Mouse (Mus musculus) hindbrain, embryonic 15.5 days (tissue): ENCODE data around the gene Dclk3. TPM values are rescaled to one million over a fixed set of nuclear protein-coding genes. Genes with fewer than 3 reads are reported as not detected.

Experiments
- ATAC-seq: fragments of 200-750 bp; cut with Nextera tagmentation; 2 replicates; pipeline ENCODE4 v1.8.0; 2017; ENCODE audit warnings: low read depth, moderate number of reproducible peaks, moderate TSS enrichment; ENCODE audit not compliant: low FRiP score
- H3K27ac ChIP-seq: fragments of 300-500 bp; sonication (generic); replicated peaks from 2 replicates; pipeline ENCODE4 v1.5.1; 2015; ENCODE audit warnings: mild to moderate bottlenecking, inconsistent platforms
- H3K27me3 ChIP-seq: fragments of 300-500 bp; sonication (generic); 2 replicates; pipeline ENCODE4 v1.6.1; 2015; ENCODE audit warnings: control low read depth, inconsistent platforms
- H3K36me3 ChIP-seq: fragments of 300-500 bp; sonication (generic); 2 replicates; pipeline ENCODE4 v1.6.1; 2015; ENCODE audit warnings: control low read depth, inconsistent platforms
- H3K4me1 ChIP-seq: fragments of 300-500 bp; sonication (generic); replicated peaks from 2 replicates; pipeline ENCODE4 v1.6.1; 2015; ENCODE audit warnings: control low read depth, inconsistent platforms
- H3K4me2 ChIP-seq: fragments of 300-500 bp; sonication (generic); 2 replicates; pipeline ENCODE4 v1.6.1; 2015; ENCODE audit warnings: moderate library complexity, mild to moderate bottlenecking, inconsistent platforms
- H3K4me3 ChIP-seq: fragments of 300-500 bp; sonication (generic); 2 replicates; pipeline ENCODE4 v1.5.1; 2015; ENCODE audit warnings: mild to moderate bottlenecking, inconsistent platforms
- H3K9ac ChIP-seq: fragments of 300-500 bp; sonication (generic); 2 replicates; pipeline ENCODE4 v1.6.1; 2015; ENCODE audit warnings: inconsistent platforms
- H3K9me3 ChIP-seq: fragments of 300-500 bp; sonication (generic); 2 replicates; pipeline ENCODE4 v1.6.1; 2016; ENCODE audit warnings: control low read depth, inconsistent platforms
- WGBS: fragments of 180-500 bp; shearing (Covaris S2); methylation state at CpG from one replicate; pipeline ENCODE4 v1.1.7; 2015; 5-methylcytosine and 5-hydroxymethylcytosine counted together
- polyA plus RNA-seq: library from polyadenylated mRNA; unstranded; fragments of >200 nt; fragmentation: Nextera tagmentation; extraction: Ambion mirVana; gene quantifications from 2 replicates; pipeline ENCODE4 v1.2.1, GENCODE M21; 2015

Dclk3 gene
- polyA plus RNA-seq, 1 experiment from 2014 or later: 7.6 TPM

DNA sequence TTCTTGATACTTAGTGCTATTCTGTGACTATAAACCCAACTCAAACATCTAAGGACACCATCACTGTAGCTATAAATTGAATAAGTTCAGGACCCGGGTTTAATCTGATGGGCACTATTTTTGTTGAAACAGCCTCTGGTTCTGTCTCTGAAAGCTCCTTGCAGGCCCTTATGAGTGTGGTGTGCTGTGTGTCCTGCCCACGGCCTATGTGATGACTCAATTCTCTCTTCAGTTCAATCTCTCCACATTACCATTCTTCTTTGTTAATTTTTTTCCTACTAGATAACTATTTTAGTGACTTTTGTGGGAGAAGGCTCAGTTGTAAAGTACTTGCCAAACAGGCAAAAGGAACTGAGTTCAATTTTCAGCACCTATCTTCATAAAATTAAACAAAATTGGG, 7.3 kb downstream of the Dclk3 start:
- no peak overlapping the region for H3K9ac ChIP-seq
- H3K4me2 ChIP-seq: no peak overlapping the region
- no peak overlapping the region for H3K4me3 ChIP-seq
- H3K9me3 ChIP-seq: no peaks in the 10 kb centered on the region
- no peak overlapping the region for H3K27ac ChIP-seq
- H3K4me1 ChIP-seq: no peaks in the 10 kb centered on the region
- no peaks in the 10 kb centered on the region for H3K27me3 ChIP-seq
- no peaks in the 10 kb centered on the region for H3K36me3 ChIP-seq
- 93% methylated on average over 2 of the region's 2 CpGs for WGBS
- ATAC-seq: no peak

DNA sequence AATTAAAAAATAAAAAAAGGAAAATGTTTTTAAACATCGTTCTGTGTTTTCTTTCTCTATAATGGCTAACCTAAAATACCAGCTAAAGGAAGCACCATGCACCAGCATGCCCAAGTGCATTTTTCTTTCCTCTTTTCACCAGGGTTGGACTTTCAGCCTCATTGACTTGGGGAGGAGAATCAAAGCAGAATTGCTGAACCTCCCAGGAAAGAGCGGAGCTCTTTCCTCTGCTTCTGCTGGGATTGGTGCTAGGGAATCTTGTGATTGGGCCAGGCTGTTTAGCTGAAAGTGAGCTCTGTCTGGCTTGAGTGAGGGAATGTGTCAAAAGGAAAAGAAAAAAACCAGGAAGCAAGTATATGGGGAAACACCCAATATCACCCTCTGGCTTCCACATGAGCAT, 10.1 kb downstream of the Dclk3 start:
- no peak for ATAC-seq
- no peaks in the 10 kb centered on the region for H3K9me3 ChIP-seq
- H3K4me1 ChIP-seq: no peaks in the 10 kb centered on the region
- no peak overlapping the region for H3K9ac ChIP-seq
- WGBS: 87% methylated on average over 2 of the region's 2 CpGs
- H3K27ac ChIP-seq: no peak overlapping the region
- H3K4me2 ChIP-seq: no peak overlapping the region
- H3K27me3 ChIP-seq: no peaks in the 10 kb centered on the region
- H3K36me3 ChIP-seq: no peaks in the 10 kb centered on the region
- H3K4me3 ChIP-seq: no peak overlapping the region

- H3K4me1 ChIP-seq: no peaks in the 10 kb centered on the region
- H3K27ac ChIP-seq: no peak overlapping the region
- 87% methylated on average over 5 of the region's 5 CpGs for WGBS
- no peak overlapping the region for H3K9ac ChIP-seq
- H3K27me3 ChIP-seq: no peaks in the 10 kb centered on the region
- H3K4me3 ChIP-seq: no peak overlapping the region
- no peak overlapping the region for H3K4me2 ChIP-seq
- no peaks in the 10 kb centered on the region for H3K36me3 ChIP-seq
- H3K9me3 ChIP-seq: no peaks in the 10 kb centered on the region
- no peak for ATAC-seq
These were observed 11.0 kb downstream of the Dclk3 start for GRCm38 (mm10) chr9:111449880-111450279.

DNA sequence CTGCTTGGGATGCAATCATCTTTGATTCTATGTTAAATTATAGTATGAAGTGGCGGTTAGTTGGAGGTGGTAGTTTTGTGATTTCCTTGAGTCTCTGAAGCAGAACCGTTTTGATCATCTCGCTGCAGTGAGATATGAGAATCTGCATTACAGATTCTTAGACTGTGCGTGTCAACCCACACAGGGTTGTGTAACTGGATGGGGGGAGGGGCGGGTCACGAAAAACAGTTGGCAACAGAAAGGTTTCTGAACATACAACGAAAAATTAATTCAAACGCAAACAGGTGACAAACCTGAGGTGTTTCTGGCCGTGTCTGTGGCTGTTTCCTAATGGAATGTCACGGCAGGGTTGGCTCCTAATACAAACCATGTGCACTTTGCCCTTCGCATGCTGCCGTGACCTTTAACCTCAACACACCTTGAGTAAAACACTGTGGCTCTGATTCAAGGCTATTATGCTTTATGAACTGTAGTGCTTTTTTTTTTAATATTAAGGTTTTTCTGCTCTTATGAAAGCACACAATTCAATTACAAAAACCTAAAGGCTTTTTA, 12.0 kb downstream of the Dclk3 start:
- 81% methylated on average over 12 of the region's 12 CpGs for WGBS
- Histone ChIP-seq H3K4me1 (no peaks in the 10 kb centered on the region), H3K9me3 (no peaks in the 10 kb centered on the region), H3K9ac (no peak overlapping the region), H3K4me3 (no peak overlapping the region), H3K4me2 (no peak overlapping the region), H3K27me3 (no peaks in the 10 kb centered on the region), H3K36me3 (no peaks in the 10 kb centered on the region), H3K27ac (no peak overlapping the region)
- no peak for ATAC-seq

- no peak overlapping the region for H3K9ac ChIP-seq
- H3K4me2 ChIP-seq: no peak overlapping the region
- no peak overlapping the region for H3K27ac ChIP-seq
- no peak overlapping the region for H3K4me3 ChIP-seq
- H3K4me1 ChIP-seq: no peaks in the 10 kb centered on the region
- H3K36me3 ChIP-seq: no peaks in the 10 kb centered on the region
- H3K9me3 ChIP-seq: no peaks in the 10 kb centered on the region
- no peak for ATAC-seq
- 63% methylated on average over 3 of the region's 3 CpGs for WGBS
- H3K27me3 ChIP-seq: no peaks in the 10 kb centered on the region
These were observed 15.0 kb downstream of the Dclk3 start for GRCm38 (mm10) chr9:111453895-111454294.

DNA sequence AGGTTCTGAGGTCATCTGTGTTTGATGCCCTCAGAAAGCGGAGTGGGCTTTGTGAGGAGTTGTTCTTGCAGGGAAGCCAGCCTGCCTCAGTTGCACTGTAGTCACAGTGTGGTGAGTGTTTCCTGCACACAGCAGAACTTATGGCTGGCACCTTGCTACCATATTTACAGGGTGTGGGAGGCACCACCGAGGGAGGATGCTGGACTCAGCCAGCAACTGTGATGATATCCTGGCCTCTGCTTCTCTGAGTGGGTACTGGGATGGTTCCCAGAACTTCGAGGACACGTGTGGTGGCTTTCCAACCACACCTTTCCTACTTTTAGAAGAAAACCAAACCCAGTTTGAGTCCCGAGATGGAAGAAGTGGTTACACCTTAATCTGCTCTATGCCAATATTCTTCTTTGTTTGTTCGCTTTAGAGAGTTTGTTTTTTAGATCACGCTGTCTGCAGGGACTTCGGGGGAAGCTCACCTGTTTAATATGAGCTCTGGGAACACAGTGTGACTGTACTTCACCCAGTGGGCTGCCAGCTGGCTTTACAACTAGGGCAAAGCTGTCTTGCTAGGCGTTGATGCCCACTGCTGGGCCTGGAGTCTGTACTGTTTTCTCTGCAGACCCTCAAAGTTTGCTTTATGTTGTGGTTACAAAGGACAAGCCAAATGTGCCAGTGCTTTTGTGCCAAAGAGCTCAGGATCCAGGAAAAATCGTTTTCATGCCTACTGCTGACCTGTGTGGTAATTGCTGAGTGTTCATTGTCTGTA, 18.5 kb downstream of the Dclk3 start:
- no peak overlapping the region for H3K9ac ChIP-seq
- no peaks in the 10 kb centered on the region for H3K9me3 ChIP-seq
- no peak for ATAC-seq
- no peak overlapping the region for H3K4me3 ChIP-seq
- H3K36me3 ChIP-seq: no peaks in the 10 kb centered on the region
- 0 out of 2 replicates have a peak overlapping the region, but pooled peaks have one; percentile 29 for H3K27ac ChIP-seq
- H3K4me1 ChIP-seq: peaks cover 11% of the 10 kb centered on the region
- H3K27me3 ChIP-seq: no peaks in the 10 kb centered on the region
- 76% methylated on average over 10 of the region's 10 CpGs for WGBS
- no peak overlapping the region for H3K4me2 ChIP-seq

DNA sequence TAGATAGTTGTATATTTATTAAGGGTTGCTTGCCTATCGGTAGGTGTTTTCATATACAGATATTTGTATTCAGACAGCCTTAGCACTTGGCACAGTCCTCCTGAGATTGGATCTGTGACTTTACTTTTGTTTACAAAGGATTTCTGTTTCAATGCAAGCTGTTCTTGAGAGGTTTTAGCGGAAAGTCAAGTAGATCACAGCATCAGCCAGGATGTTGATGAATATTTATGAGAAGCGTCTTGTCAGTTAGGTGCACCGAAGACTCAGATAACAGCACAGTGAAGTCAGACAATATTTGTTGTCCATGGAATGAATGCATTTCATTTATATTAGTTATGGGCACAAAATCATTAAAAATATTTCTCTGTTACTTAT, 19.0 kb downstream of the Dclk3 start:
- WGBS: 47% methylated on average over 4 of the region's 4 CpGs
- no peak overlapping the region for H3K9ac ChIP-seq
- no peaks in the 10 kb centered on the region for H3K9me3 ChIP-seq
- H3K4me1 ChIP-seq: peaks cover 11% of the 10 kb centered on the region
- H3K36me3 ChIP-seq: no peaks in the 10 kb centered on the region
- ATAC-seq: no peak
- H3K27ac ChIP-seq: 0 out of 2 replicates have a peak overlapping the region, but pooled peaks have one; percentile 29
- H3K4me2 ChIP-seq: no peak overlapping the region
- no peak overlapping the region for H3K4me3 ChIP-seq
- H3K27me3 ChIP-seq: no peaks in the 10 kb centered on the region

- WGBS: 72% methylated on average over 8 of the region's 8 CpGs
- H3K4me2 ChIP-seq: no peak overlapping the region
- 0 out of 2 replicates have a peak overlapping the region, but pooled peaks have one; percentile 10 for H3K27ac ChIP-seq
- no peaks in the 10 kb centered on the region for H3K36me3 ChIP-seq
- H3K4me1 ChIP-seq: peaks cover 11% of the 10 kb centered on the region
- H3K27me3 ChIP-seq: no peaks in the 10 kb centered on the region
- no peak overlapping the region for H3K9ac ChIP-seq
- H3K4me3 ChIP-seq: no peak overlapping the region
- ATAC-seq: no peak
- H3K9me3 ChIP-seq: no peaks in the 10 kb centered on the region
These were observed 20.6 kb downstream of the Dclk3 start for GRCm38 (mm10) chr9:111459466-111459865.

- 19% methylated on average over 6 of the region's 6 CpGs for whole genome bisulfite sequencing
- ATAC-seq: peak; percentile 63; the same call in 1 of the 2 replicates
- Histone ChIP-seq H3K4me1 (peaks cover 11% of the 10 kb centered on the region), H3K36me3 (no peaks in the 10 kb centered on the region), H3K27me3 (no peaks in the 10 kb centered on the region), H3K9ac (no peak overlapping the region), H3K9me3 (no peaks in the 10 kb centered on the region), H3K4me2 (no peak overlapping the region), H3K4me3 (no peak overlapping the region), H3K27ac (0 out of 2 replicates have a peak overlapping the region, but pooled peaks have one; percentile 10)
These were observed 21.4 kb downstream of the Dclk3 start for GRCm38 (mm10) chr9:111460201-111460814.

GRCm38 (mm10) chr9:111461415-111462103, 22.7 kb downstream of the Dclk3 start:
- no peak for ATAC-seq
- 64% methylated on average over 10 of the region's 10 CpGs for WGBS

GRCm38 (mm10) chr9:111465666-111466065, 26.8 kb downstream of the Dclk3 start:
- H3K9ac ChIP-seq: no peak overlapping the region
- H3K4me2 ChIP-seq: no peak overlapping the region
- no peak overlapping the region for H3K27ac ChIP-seq
- H3K4me3 ChIP-seq: no peak overlapping the region
- H3K9me3 ChIP-seq: no peaks in the 10 kb centered on the region
- no peak for ATAC-seq
- H3K4me1 ChIP-seq: no peaks in the 10 kb centered on the region; the same call in 1 of the 2 replicates
- no peaks in the 10 kb centered on the region for H3K36me3 ChIP-seq
- WGBS: 90% methylated on average over 6 of the region's 6 CpGs
- no peaks in the 10 kb centered on the region for H3K27me3 ChIP-seq

More at GRCm38 (mm10) chr9:111461415-111462103, 22.7 kb downstream of the Dclk3 start:
- H3K9me3 ChIP-seq: no peaks in the 10 kb centered on the region
- no peak overlapping the region for H3K27ac ChIP-seq
- H3K4me2 ChIP-seq: no peak overlapping the region
- no peaks in the 10 kb centered on the region for H3K27me3 ChIP-seq
- no peak overlapping the region for H3K9ac ChIP-seq
- H3K4me1 ChIP-seq: peaks cover 11% of the 10 kb centered on the region
- H3K4me3 ChIP-seq: no peak overlapping the region
- no peaks in the 10 kb centered on the region for H3K36me3 ChIP-seq
